ENCODE assay signal across 15 mouse cellular contexts in the genomic region with DNA sequence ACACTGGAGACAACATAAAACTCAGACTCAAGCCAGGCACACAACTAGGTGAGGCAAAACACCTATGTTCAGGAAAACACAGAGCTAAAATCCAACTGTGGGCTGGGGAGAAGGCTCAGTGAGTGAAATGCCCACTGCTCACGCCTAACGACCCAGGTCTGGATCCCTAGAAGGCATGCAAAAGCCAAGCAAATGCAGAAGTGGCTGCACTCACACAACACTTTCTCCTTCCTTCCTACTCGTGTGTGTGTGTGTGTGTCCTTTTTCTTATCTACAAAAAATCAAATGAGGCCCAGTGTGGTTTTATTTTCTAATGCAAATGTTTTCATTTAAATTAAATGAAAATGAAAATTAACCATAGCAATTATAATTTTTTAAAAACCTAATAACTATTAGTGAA.
DNase-seq lines count a peak whose midpoint lies in the region; ATAC-seq and TF ChIP-seq lines count a peak whose summit lies in the region.
"Had no signal": no experiment of that assay in that cellular context is flagged by ENCODE, and none has a peak within 500 bp of the region (broad histone marks: within the 10 kb centered on the region; RNA-seq: fewer than 3 reads in every experiment).

No protein-coding gene starts in this region.

- no peak overlapping the region for H3K4me3 ChIP-seq in stomach, embryonic 15.5 days (replicated peaks)
- no peak overlapping the region for H3K4me3 ChIP-seq in stomach, postnatal 0 days (ENCODE audit: low read depth, low read length)
- H3K4me3 ChIP-seq: forebrain, embryonic 13.5 days; heart, adult 2 months; heart, embryonic 15.5 days; hindbrain, embryonic 12.5 days had no signal

- no peak for TF ChIP-seq CTCF in stomach, postnatal 0 days (IDR thresholded peaks at IDR 0.05; ENCODE audit: low read depth)

- no peak for ATAC-seq in stomach, embryonic 15.5 days (ENCODE audit: insufficient read depth, low FRiP score, low read depth)
- ATAC-seq in stomach, postnatal 0 days (ENCODE audit: low FRiP score, low TSS enrichment) = no peak
- peak; percentile 53 for ATAC-seq in granulocyte monocyte progenitor cell, adult 5-6 weeks (replicated peaks; ENCODE audit: poor library complexity, severe bottlenecking)
- peak; percentile 54 for ATAC-seq in megakaryocyte progenitor cell, adult 5-6 weeks (replicated peaks; ENCODE audit: poor library complexity)
- ATAC-seq: forebrain, embryonic 13.5 days; hindbrain, postnatal 0 days had no signal

- H3K27ac ChIP-seq in stomach, embryonic 15.5 days = peak overlapping the region; percentile 13; the same call in 1 of the 2 replicates
- H3K27ac ChIP-seq in stomach, postnatal 0 days (replicated peaks) = no peak overlapping the region
- H3K27ac ChIP-seq: forebrain, embryonic 13.5 days; heart, adult 2 months; hindbrain, embryonic 12.5 days; hindbrain, postnatal 0 days had no signal

- no peaks in the 10 kb centered on the region for H3K9me3 ChIP-seq in stomach, embryonic 15.5 days
- no peaks in the 10 kb centered on the region for H3K9me3 ChIP-seq in stomach, postnatal 0 days (ENCODE audit: control insufficient read depth, low read length)
- H3K9me3 ChIP-seq: forebrain, embryonic 13.5 days; heart, embryonic 15.5 days; hindbrain, embryonic 12.5 days had no signal

- intact Hi-C loops in left cerebral cortex, postnatal 25 days (cut with DNase I) = no loop called here

- no peaks in the 10 kb centered on the region for H3K36me3 ChIP-seq in stomach, embryonic 15.5 days
- no peaks in the 10 kb centered on the region for H3K36me3 ChIP-seq in stomach, postnatal 0 days (ENCODE audit: control insufficient read depth, insufficient read depth, low read length)
- H3K36me3 ChIP-seq: heart, embryonic 15.5 days; hindbrain, embryonic 12.5 days had no signal

- 65% methylated on average over 3 of the region's 3 CpGs for WGBS in stomach, embryonic 15.5 days
- 47% methylated on average over 3 of the region's 3 CpGs for WGBS in stomach, postnatal 0 days

- H3K9ac ChIP-seq in stomach, embryonic 15.5 days = no peak overlapping the region
- H3K9ac ChIP-seq in stomach, postnatal 0 days (ENCODE audit: low read length) = no peak overlapping the region
- H3K9ac ChIP-seq: forebrain, embryonic 13.5 days; heart, embryonic 15.5 days; hindbrain, embryonic 12.5 days had no signal

- no peak for TF ChIP-seq EP300 in stomach, postnatal 0 days (optimal IDR thresholded peaks at IDR 0.05)

- H3K4me1 ChIP-seq in stomach, embryonic 15.5 days = peaks cover 21% of the 10 kb centered on the region
- H3K4me1 ChIP-seq in stomach, postnatal 0 days (replicated peaks; ENCODE audit: control insufficient read depth, insufficient read depth) = peaks cover 11% of the 10 kb centered on the region

- H3K27me3 ChIP-seq in stomach, embryonic 15.5 days (replicated peaks) = no peaks in the 10 kb centered on the region
- no peaks in the 10 kb centered on the region for H3K27me3 ChIP-seq in stomach, postnatal 0 days (ENCODE audit: control insufficient read depth, insufficient read depth, low read length)
- H3K27me3 ChIP-seq: forebrain, embryonic 13.5 days; heart, embryonic 15.5 days; hindbrain, embryonic 12.5 days had no signal

- H3K4me2 ChIP-seq in stomach, embryonic 15.5 days = no peak overlapping the region
- H3K4me2 ChIP-seq in stomach, postnatal 0 days (replicated peaks; ENCODE audit: low read depth) = no peak overlapping the region
- H3K4me2 ChIP-seq: forebrain, embryonic 13.5 days; heart, embryonic 11.5 days; heart, embryonic 15.5 days; hindbrain, embryonic 12.5 days had no signal

- DNase-seq in stomach, postnatal 0 days (ENCODE audit: low spot score) = no peak
- no peak for DNase-seq in left cerebral cortex, postnatal 25 days (ENCODE audit: low spot score in 2 of 2)
- DNase-seq in frontal cortex, postnatal 25 days (ENCODE audit: low spot score in 2 of 2) = no peak
- DNase-seq: cerebellum, adult 2 months; cerebellum, postnatal 14 days; gastrocnemius, postnatal 10 days; heart, adult 2 months had no signal

Comparison
In these comparisons a context has a peak if more than half of its experiments do, and no peak if none do; other contexts are left out.
1. ATAC-seq: peak in granulocyte monocyte progenitor cell, adult 5-6 weeks (single experiment) and megakaryocyte progenitor cell, adult 5-6 weeks (single experiment); none in stomach, embryonic 15.5 days (single experiment) and stomach, postnatal 0 days (single experiment).